Mouse (Mus musculus): ENCODE measurements around the gene Pdcd1lg2.

The Pdcd1lg2 gene

DNA sequence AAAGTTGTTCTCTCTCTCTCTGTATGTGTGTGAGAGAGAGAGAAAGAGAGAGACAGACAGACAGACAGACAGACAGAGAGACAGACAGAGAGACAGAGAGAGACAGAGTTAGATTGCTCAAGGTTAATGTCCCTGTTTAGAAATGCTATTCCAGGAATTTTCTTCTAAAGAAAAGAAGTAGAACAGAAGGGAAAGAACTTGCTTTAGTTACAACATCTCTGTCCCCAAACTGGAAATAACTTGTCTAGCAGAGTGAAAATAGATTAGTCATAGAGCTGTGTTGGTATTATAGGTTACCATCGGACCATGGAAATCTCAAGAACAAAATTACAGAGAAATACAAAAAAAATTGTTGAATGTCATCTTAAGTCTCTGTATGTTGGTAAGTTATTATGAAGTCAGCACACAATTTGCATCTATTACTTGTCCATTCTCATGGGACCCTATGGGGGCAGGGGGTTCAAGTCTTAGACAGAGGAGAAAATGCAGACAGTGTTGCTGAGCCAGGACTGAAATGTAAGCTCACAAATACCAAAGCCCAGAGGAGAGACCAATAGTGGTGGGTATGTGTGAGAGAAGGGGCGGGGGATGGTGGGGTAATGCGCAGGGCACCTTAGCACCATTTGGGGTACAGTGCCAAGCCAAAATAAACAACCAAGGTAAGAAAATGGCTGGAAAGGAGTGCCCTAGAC, 74.7 kb downstream of the Pdcd1lg2 start:
- Histone ChIP-seq H3K27me3 (ENCODE audit: insufficient read depth, low read length) (no peaks in the 10 kb centered on the region), H3K36me3 (ENCODE audit: insufficient read depth, low read length) (no peaks in the 10 kb centered on the region), H3K9me3 (ENCODE audit: low read length) (peaks cover 2% of the 10 kb centered on the region; the same call in 1 of the 2 replicates), H3K4me3 (replicated peaks; ENCODE audit: low read length) (no peak overlapping the region), H3K4me1 (replicated peaks; ENCODE audit: low read depth, low read length) (no peaks in the 10 kb centered on the region)
- TF ChIP-seq NANOG (IDR thresholded peaks at IDR 0.05; ENCODE audit: borderline replicate concordance, low read length) (no peak), POU5F1 (IDR thresholded peaks at IDR 0.05; ENCODE audit: borderline replicate concordance, low read length) (no peak), CTCF (conservative IDR thresholded peaks at IDR 0.05; ENCODE audit: low read length) (no peak)

DNA sequence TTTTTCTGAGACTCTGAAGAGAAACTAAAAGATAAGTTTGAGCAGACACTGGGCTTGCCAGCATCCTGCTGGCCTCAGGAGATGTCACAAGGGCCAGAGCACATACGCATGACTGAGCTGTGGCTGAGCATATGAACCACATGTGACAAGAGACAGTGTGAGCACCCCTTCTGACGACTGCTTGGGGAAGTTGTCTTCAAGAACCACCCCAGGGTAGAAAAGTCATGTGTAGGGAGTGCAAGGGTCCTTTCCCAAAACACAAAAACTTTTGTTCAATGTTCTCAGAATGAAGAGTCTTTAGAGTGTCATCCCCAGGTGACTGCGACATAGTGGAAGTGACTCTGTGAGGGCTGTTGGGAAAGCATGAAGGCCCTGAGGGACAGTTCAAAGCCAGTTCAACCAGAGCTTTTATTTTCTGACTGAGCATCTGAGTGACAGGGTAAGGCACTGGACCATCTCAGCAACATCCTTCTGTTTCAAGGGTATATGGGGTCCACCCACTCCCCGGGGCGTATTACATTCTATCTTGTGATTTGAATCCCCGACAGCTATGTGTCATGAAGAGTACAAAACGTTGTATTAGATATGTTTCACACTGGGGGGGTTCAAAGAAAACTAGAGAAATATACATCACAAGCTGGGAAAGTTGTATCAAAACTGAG, 76.0 kb downstream of the Pdcd1lg2 start:
- Histone ChIP-seq H3K4me3 (replicated peaks; ENCODE audit: low read length) (no peak overlapping the region), H3K36me3 (ENCODE audit: insufficient read depth, low read length) (no peaks in the 10 kb centered on the region), H3K9me3 (ENCODE audit: low read length) (peaks cover 15% of the 10 kb centered on the region), H3K27me3 (ENCODE audit: insufficient read depth, low read length) (no peaks in the 10 kb centered on the region), H3K4me1 (replicated peaks; ENCODE audit: low read depth, low read length) (no peaks in the 10 kb centered on the region)
- TF ChIP-seq CTCF (conservative IDR thresholded peaks at IDR 0.05; ENCODE audit: low read length) (no peak), POU5F1 (IDR thresholded peaks at IDR 0.05; ENCODE audit: borderline replicate concordance, low read length) (no peak), NANOG (IDR thresholded peaks at IDR 0.05; ENCODE audit: borderline replicate concordance, low read length) (no peak)

DNA sequence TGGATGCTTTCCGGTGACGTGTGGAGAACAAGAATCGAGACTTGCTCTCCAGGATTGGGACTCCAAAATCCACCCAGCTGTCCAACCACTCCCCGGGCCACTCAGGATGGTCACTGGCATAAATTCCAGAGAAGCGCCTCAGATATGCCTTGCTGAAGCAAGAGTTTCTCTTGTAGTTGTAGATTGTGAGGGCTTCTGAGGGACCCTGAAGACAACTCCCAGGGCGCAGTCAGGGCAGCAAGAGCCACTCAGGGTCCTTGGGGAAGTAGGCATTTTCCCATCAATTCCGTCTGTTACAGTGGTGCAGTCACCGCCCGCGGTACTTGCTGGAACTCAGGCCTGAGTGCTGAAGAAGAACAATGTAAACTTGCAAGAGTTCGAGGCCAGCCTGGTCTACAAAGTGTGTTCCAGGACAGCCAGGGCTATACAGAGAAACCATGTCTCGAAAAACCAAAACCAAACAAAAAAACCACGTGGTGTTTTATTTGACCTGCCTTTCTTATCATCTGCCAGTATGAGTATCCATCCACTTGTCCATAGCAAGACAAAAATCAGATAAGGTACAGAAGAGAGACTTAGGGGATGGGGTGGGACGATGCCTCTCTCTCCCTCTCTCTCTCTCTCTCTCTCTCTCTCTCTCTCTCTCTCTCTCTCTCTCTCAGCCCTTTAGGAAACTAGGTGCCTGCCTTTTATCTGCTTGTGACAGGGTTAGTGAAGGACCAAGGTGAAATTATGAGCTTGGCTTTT, 76.8 kb downstream of the Pdcd1lg2 start:
- Histone ChIP-seq H3K4me3 (replicated peaks; ENCODE audit: low read length) (no peak overlapping the region), H3K27me3 (ENCODE audit: insufficient read depth, low read length) (no peaks in the 10 kb centered on the region), H3K9me3 (ENCODE audit: low read length) (peaks cover 16% of the 10 kb centered on the region), H3K4me1 (replicated peaks; ENCODE audit: low read depth, low read length) (no peaks in the 10 kb centered on the region), H3K36me3 (ENCODE audit: insufficient read depth, low read length) (no peaks in the 10 kb centered on the region)
- TF ChIP-seq POU5F1 (IDR thresholded peaks at IDR 0.05; ENCODE audit: borderline replicate concordance, low read length): no peak
- no peak for TF ChIP-seq CTCF (conservative IDR thresholded peaks at IDR 0.05; ENCODE audit: low read length)
- no peak for TF ChIP-seq NANOG (IDR thresholded peaks at IDR 0.05; ENCODE audit: borderline replicate concordance, low read length)

DNA sequence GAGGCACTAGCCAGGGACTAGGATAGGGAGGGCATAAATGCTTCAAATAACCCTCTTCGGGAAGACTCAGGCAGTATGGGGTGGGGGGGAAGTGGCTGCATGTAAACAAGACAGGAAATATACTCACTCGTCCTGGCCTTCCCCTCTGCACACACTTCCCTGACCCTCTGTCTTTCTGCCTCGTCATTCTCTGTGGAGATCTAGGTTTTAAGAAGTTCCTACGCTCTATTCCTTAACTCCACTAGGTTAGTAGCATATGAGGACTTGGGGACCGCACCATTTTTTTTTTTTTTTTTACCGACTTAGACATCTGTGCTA, 77.3 kb downstream of the Pdcd1lg2 start:
- no peaks in the 10 kb centered on the region for H3K27me3 ChIP-seq (ENCODE audit: insufficient read depth, low read length)
- no peak overlapping the region for H3K4me3 ChIP-seq (replicated peaks; ENCODE audit: low read length)
- H3K36me3 ChIP-seq (ENCODE audit: insufficient read depth, low read length): no peaks in the 10 kb centered on the region
- peaks cover 16% of the 10 kb centered on the region for H3K9me3 ChIP-seq (ENCODE audit: low read length)
- TF ChIP-seq POU5F1 (IDR thresholded peaks at IDR 0.05; ENCODE audit: borderline replicate concordance, low read length) (no peak), NANOG (IDR thresholded peaks at IDR 0.05; ENCODE audit: borderline replicate concordance, low read length) (no peak), CTCF (conservative IDR thresholded peaks at IDR 0.05; ENCODE audit: low read length) (no peak)
- H3K4me1 ChIP-seq (replicated peaks; ENCODE audit: low read depth, low read length): no peaks in the 10 kb centered on the region

DNA sequence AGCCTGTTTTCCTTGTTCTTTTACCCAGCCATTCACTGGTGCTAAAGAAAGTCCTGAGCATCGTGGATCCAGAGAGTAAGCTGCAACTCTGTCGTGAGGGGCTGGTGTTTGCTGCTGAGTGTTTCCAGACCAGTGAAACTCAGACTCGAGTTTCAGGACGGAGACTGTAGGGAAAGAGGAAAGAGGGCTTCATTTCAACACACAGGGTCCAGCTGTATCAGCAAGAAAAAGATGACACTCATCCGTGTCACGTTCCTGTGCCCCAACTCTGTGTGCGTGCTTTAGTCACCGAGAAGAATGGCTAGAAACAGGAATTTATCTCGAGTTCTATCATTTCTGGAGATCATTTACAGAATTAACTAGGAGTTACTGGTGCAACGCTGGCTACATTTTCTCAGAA, 77.7 kb downstream of the Pdcd1lg2 start:
- no peaks in the 10 kb centered on the region for H3K36me3 ChIP-seq (ENCODE audit: insufficient read depth, low read length)
- TF ChIP-seq NANOG (IDR thresholded peaks at IDR 0.05; ENCODE audit: borderline replicate concordance, low read length) (no peak), CTCF (conservative IDR thresholded peaks at IDR 0.05; ENCODE audit: low read length) (no peak), POU5F1 (IDR thresholded peaks at IDR 0.05; ENCODE audit: borderline replicate concordance, low read length) (no peak)
- peaks cover 16% of the 10 kb centered on the region for H3K9me3 ChIP-seq (ENCODE audit: low read length)
- no peaks in the 10 kb centered on the region for H3K27me3 ChIP-seq (ENCODE audit: insufficient read depth, low read length)
- no peaks in the 10 kb centered on the region for H3K4me1 ChIP-seq (replicated peaks; ENCODE audit: low read depth, low read length)
- no peak overlapping the region for H3K4me3 ChIP-seq (replicated peaks; ENCODE audit: low read length)

DNA sequence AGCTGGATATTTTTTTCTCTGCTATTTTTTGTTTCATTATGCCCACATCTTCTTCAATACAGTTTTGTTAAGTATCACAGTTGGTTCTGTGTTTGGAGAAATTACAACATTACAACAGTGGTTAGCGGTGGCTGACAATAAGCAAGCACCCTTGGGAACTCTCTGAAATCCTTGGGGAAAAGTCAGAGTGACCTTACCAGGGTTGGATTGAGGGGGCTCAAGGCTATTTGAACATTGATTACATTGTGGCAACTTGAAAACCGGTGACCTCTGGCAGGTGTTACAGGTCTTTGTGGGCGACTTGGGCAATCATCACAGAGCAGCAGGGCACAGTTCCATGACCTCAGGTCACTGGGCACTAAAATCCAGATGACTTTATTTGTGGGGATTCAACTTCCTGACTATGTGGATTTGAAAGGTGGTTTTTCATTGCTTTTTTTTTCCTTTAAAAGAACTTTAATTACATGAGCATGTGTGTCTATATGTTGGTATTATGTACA, 79.1 kb downstream of the Pdcd1lg2 start:
- Histone ChIP-seq H3K9me3 (ENCODE audit: low read length) (peaks cover 16% of the 10 kb centered on the region), H3K36me3 (ENCODE audit: insufficient read depth, low read length) (no peaks in the 10 kb centered on the region), H3K27me3 (ENCODE audit: insufficient read depth, low read length) (0 out of 2 replicates have a peak, but pooled peaks cover 3% of the 10 kb centered on the region), H3K4me1 (replicated peaks; ENCODE audit: low read depth, low read length) (no peaks in the 10 kb centered on the region), H3K4me3 (replicated peaks; ENCODE audit: low read length) (no peak overlapping the region)
- TF ChIP-seq POU5F1 (IDR thresholded peaks at IDR 0.05; ENCODE audit: borderline replicate concordance, low read length) (no peak), NANOG (IDR thresholded peaks at IDR 0.05; ENCODE audit: borderline replicate concordance, low read length) (no peak), CTCF (conservative IDR thresholded peaks at IDR 0.05; ENCODE audit: low read length) (no peak)

DNA sequence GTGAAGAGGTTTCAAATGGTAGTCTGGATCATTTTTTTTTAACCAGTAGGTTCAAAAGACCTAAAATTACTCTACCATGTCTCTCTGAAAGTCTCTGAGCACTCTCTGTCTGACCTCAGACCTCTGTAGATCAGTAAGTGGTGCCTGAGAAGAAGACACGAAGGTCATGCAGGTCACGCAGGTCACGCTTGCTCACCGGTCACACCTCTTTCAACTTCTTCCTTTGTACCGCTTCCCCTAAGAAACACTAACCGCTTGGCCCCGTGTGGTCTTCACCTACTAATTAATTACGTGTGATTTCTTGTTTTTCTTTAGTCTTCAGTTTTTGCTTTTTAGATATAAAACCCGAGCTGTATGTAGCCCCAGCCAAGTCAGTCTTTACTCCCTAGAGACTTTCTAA, 80.7 kb downstream of the Pdcd1lg2 start:
- H3K9me3 ChIP-seq (ENCODE audit: low read length): peaks cover 16% of the 10 kb centered on the region
- 0 out of 2 replicates have a peak, but pooled peaks cover 3% of the 10 kb centered on the region for H3K27me3 ChIP-seq (ENCODE audit: insufficient read depth, low read length)
- H3K4me1 ChIP-seq (replicated peaks; ENCODE audit: low read depth, low read length): no peaks in the 10 kb centered on the region
- TF ChIP-seq NANOG (IDR thresholded peaks at IDR 0.05; ENCODE audit: borderline replicate concordance, low read length) (no peak), POU5F1 (IDR thresholded peaks at IDR 0.05; ENCODE audit: borderline replicate concordance, low read length) (no peak), CTCF (conservative IDR thresholded peaks at IDR 0.05; ENCODE audit: low read length) (no peak)
- H3K36me3 ChIP-seq (ENCODE audit: insufficient read depth, low read length): no peaks in the 10 kb centered on the region
- no peak overlapping the region for H3K4me3 ChIP-seq (replicated peaks; ENCODE audit: low read length)

DNA sequence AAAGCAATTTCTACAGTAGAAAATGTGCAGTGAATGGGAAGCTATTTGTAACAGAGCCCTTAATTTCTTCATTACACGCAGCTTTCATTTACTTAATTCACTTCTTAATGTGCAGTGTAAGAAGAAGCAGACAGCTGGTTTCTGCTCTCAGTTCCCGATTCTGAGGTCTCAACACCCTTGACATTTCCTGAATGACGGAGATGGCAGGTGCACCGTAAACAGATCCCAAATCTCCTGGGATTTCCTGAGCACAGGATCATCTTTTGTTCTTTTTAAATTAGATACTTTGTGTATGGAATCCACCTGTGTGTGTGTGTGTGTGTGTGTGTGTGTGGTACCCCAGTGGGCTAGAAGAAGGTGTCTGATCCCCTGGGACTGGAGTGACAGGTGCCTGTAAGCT, 83.7 kb downstream of the Pdcd1lg2 start:
- H3K4me3 ChIP-seq (replicated peaks; ENCODE audit: low read length): no peak overlapping the region
- no peak for TF ChIP-seq NANOG (IDR thresholded peaks at IDR 0.05; ENCODE audit: borderline replicate concordance, low read length)
- H3K27me3 ChIP-seq (ENCODE audit: insufficient read depth, low read length): 0 out of 2 replicates have a peak, but pooled peaks cover 3% of the 10 kb centered on the region
- H3K9me3 ChIP-seq (ENCODE audit: low read length): peaks cover 16% of the 10 kb centered on the region
- H3K4me1 ChIP-seq (replicated peaks; ENCODE audit: low read depth, low read length): no peaks in the 10 kb centered on the region
- no peaks in the 10 kb centered on the region for H3K36me3 ChIP-seq (ENCODE audit: insufficient read depth, low read length)
